Mouse (Mus musculus): Measurements from ENCODE around the gene Eif2d. TPM values are rescaled to one million over a fixed set of nuclear protein-coding genes. Genes with fewer than 3 reads are reported as not detected.

Eif2d gene
- polyA plus RNA-seq, 1 experiment, result 14.4 TPM

DNA sequence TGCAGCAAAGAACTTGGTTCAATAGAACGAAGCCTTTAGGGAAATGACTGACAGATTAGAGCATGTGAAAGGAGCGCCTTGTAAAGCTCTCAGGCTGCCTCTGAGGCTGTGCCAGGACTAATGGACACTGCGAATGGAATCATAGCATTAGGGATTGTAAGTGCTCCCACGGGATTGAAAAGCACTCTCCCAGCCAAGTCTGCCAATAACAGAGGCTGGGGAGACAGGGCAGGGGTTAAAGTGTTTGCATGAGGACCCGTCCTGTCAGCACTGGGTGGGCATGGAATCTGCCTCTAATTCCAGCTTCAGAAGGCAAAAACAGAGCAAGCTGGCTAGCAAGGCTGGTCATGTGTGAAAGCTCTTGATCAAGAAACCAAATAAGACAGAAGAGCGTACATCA, 18.8 kb upstream of the Eif2d start:
- no peaks in the 10 kb centered on the region for H3K36me3 ChIP-seq (ENCODE audit: control insufficient read depth, insufficient read depth, low read length)
- no peaks in the 10 kb centered on the region for H3K27me3 ChIP-seq (ENCODE audit: control insufficient read depth, insufficient read depth, low read length)
- no peak overlapping the region for H3K4me3 ChIP-seq (ENCODE audit: low read depth, low read length)
- no peak for TF ChIP-seq POLR2A (IDR thresholded peaks at IDR 0.05; ENCODE audit: low read depth, low read length)
- no peak for TF ChIP-seq CTCF (IDR thresholded peaks at IDR 0.05; ENCODE audit: extremely low read depth, insufficient read length, insufficient replicate concordance, low read depth, low read length)
- 85% methylated on average over 6 of the region's 6 CpGs for whole genome bisulfite sequencing
- H3K4me1 ChIP-seq (ENCODE audit: control insufficient read depth, insufficient read depth, insufficient read length, low read length), result no peaks in the 10 kb centered on the region; the same call in 1 of the 2 replicates
- no peak overlapping the region for H3K27ac ChIP-seq (ENCODE audit: insufficient read depth, low read depth, low read length)

GRCm38 (mm10) chr1:131134942-131135522, 17.9 kb upstream of the Eif2d start:
- 52% methylated on average over 8 of the region's 8 CpGs for WGBS

DNA sequence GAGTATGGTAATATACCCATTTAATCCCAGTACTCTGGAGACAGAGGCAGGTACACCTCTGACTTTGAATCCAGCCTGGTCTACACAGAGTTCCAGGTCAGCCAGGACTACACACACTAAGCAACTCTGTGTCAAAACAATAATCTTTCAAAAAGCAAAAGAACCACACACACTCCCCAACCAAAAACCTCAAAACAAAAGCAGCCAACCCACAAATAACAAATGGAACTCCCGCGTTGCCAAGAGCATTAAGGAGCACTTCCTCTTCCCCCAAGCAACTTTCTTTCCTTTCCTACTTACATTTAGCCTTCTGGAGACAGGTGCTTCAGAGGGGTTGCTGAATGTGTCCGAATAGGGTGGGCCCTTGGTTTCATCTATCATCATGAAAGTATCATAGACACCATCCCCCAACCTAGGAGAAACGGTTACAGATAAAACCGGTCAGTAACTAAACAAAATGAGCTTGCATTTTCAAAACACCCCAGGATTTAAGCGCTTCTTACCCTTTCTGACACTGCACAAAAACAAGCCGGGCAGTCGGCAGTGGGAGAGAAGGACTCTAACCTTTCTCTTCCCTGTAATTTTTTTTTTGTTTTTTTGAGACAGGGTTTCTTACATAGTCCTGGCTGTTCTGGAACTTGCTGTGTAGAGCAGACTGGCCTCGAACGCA, 16.9 kb upstream of the Eif2d start:
- Histone ChIP-seq H3K27ac (ENCODE audit: insufficient read depth, low read depth, low read length) (no peak overlapping the region), H3K27me3 (ENCODE audit: control insufficient read depth, insufficient read depth, low read length) (no peaks in the 10 kb centered on the region), H3K36me3 (ENCODE audit: control insufficient read depth, insufficient read depth, low read length) (no peaks in the 10 kb centered on the region), H3K4me3 (ENCODE audit: low read depth, low read length) (no peak overlapping the region), H3K4me1 (ENCODE audit: control insufficient read depth, insufficient read depth, insufficient read length, low read length) (no peaks in the 10 kb centered on the region; the same call in 1 of the 2 replicates)
- TF ChIP-seq CTCF (IDR thresholded peaks at IDR 0.05; ENCODE audit: extremely low read depth, insufficient read length, insufficient replicate concordance, low read depth, low read length), result no peak
- TF ChIP-seq POLR2A (IDR thresholded peaks at IDR 0.05; ENCODE audit: low read depth, low read length), result no peak
- WGBS, result 70% methylated on average over 10 of the region's 10 CpGs

More at GRCm38 (mm10) chr1:131134942-131135522, 17.9 kb upstream of the Eif2d start:
- H3K4me1 ChIP-seq (ENCODE audit: control insufficient read depth, insufficient read depth, insufficient read length, low read length), result no peaks in the 10 kb centered on the region; the same call in 1 of the 2 replicates
- no peaks in the 10 kb centered on the region for H3K36me3 ChIP-seq (ENCODE audit: control insufficient read depth, insufficient read depth, low read length)
- no peak overlapping the region for H3K4me3 ChIP-seq (ENCODE audit: low read depth, low read length)
- H3K27ac ChIP-seq (ENCODE audit: insufficient read depth, low read depth, low read length), result no peak overlapping the region
- no peaks in the 10 kb centered on the region for H3K27me3 ChIP-seq (ENCODE audit: control insufficient read depth, insufficient read depth, low read length)
- TF ChIP-seq CTCF (IDR thresholded peaks at IDR 0.05; ENCODE audit: extremely low read depth, insufficient read length, insufficient replicate concordance, low read depth, low read length) (no peak), POLR2A (IDR thresholded peaks at IDR 0.05; ENCODE audit: low read depth, low read length) (no peak)

DNA sequence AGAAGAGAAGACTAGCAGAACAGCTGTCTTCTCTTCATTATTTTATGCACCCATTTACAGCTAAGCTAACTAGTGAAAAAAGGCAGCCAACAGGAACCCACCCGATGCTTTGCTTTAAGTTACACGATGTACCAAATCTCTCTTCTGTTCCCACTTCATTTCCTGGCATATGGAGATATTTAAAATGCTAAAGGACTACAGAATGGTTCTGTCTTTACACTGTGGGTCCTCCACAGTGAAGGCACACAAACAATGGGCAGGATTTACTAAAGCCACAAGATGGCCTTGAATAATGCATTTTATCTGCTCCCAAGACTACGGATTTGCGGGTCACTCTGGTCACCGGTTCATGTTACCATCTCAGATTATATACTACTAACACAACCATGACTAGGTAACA, 15.9 kb upstream of the Eif2d start:
- no peaks in the 10 kb centered on the region for H3K36me3 ChIP-seq (ENCODE audit: control insufficient read depth, insufficient read depth, low read length)
- H3K27ac ChIP-seq (ENCODE audit: insufficient read depth, low read depth, low read length), result no peak overlapping the region
- no peak overlapping the region for H3K4me3 ChIP-seq (ENCODE audit: low read depth, low read length)
- H3K4me1 ChIP-seq (ENCODE audit: control insufficient read depth, insufficient read depth, insufficient read length, low read length), result no peaks in the 10 kb centered on the region; the same call in 1 of the 2 replicates
- WGBS, result 33% methylated on average over 5 of the region's 5 CpGs
- TF ChIP-seq CTCF (IDR thresholded peaks at IDR 0.05; ENCODE audit: extremely low read depth, insufficient read length, insufficient replicate concordance, low read depth, low read length) (no peak), POLR2A (IDR thresholded peaks at IDR 0.05; ENCODE audit: low read depth, low read length) (no peak)
- no peaks in the 10 kb centered on the region for H3K27me3 ChIP-seq (ENCODE audit: control insufficient read depth, insufficient read depth, low read length)

DNA sequence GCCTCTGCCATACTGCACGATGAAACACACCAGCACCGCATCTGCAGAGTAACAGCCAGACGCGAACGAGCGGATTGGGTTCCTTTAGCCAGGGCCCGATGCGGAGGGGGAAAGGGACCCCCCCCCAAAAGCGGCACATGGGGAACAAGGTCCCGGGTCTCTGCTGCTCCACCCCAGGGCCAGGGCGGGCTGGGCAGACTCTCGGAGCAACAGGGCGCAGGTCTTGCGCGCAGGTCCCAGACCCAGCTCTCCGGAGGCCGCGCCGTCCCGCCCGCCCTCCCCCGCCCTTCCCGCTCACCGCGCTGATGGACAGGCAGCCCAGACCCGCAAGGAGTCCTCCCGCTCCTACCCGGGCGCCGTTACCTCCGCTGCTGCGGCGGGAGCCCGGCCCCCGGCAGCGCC, 15.3 kb upstream of the Eif2d start:
- Histone ChIP-seq H3K4me1 (ENCODE audit: control insufficient read depth, insufficient read depth, insufficient read length, low read length) (no peaks in the 10 kb centered on the region; the same call in 1 of the 2 replicates), H3K27me3 (ENCODE audit: control insufficient read depth, insufficient read depth, low read length) (no peaks in the 10 kb centered on the region), H3K4me3 (ENCODE audit: low read depth, low read length) (peak overlapping the region; percentile 92), H3K36me3 (ENCODE audit: control insufficient read depth, insufficient read depth, low read length) (no peaks in the 10 kb centered on the region), H3K27ac (ENCODE audit: insufficient read depth, low read depth, low read length) (no peak overlapping the region)
- TF ChIP-seq CTCF (IDR thresholded peaks at IDR 0.05; ENCODE audit: extremely low read depth, insufficient read length, insufficient replicate concordance, low read depth, low read length) (no peak), POLR2A (IDR thresholded peaks at IDR 0.05; ENCODE audit: low read depth, low read length) (no peak)
- 2% methylated on average over 36 of the region's 36 CpGs for whole genome bisulfite sequencing

DNA sequence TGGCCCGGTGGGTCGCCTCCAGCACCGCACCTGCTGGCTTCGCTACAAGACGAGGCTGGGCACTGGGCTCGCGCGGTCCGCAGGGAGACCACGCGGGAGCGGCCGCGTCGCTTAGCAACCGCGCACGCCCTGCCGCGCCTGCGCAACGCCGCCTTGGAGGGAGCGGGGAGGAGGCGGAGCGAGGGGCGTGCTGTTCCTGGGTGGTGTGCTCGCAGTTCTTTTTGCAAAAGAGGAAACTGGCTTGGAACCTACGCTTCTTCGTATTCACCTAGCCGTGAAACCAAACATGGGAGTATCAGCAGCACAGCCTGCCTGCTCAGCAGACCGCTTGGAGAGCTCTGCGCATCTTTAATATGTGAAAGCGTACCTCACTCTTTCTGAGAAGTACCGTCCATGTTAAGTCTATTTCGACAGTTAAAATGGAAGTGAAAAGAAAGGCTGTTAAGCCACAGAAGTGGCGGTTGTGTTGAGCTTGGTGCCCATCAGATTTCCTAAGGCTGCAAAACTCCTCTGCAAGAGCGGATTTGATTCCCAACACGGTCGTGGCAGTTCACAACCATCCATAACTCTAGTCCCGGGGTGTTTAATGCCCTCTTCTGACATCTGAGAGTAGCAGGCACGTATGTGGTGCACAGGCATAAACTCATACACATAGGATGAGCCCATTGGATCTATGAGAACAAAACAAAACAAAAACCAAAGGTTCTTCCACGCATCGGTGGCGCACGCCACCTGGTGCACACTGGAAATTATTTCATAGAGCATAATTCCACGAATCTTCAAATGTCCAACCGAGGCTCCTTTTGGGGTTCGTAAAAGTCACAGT, 14.6 kb upstream of the Eif2d start, which contains the start of gene Dyrk3:
Dyrk3 (minus strand) TSS at position 150 of the 826 bp plus-strand sequence.
- H3K27ac ChIP-seq (ENCODE audit: insufficient read depth, low read depth, low read length), result peak within 1 kb of the TSS; percentile 76
- no peaks in the 10 kb centered on the region; the same call in 1 of the 2 replicates for H3K4me1 ChIP-seq (ENCODE audit: control insufficient read depth, insufficient read depth, insufficient read length, low read length)
- peak within 1 kb of the TSS; percentile 92 for H3K4me3 ChIP-seq (ENCODE audit: low read depth, low read length)
- H3K36me3 ChIP-seq (ENCODE audit: control insufficient read depth, insufficient read depth, low read length), result no peaks in the 10 kb centered on the region
- no peaks in the 10 kb centered on the region for H3K27me3 ChIP-seq (ENCODE audit: control insufficient read depth, insufficient read depth, low read length)
- TF ChIP-seq CTCF (IDR thresholded peaks at IDR 0.05; ENCODE audit: extremely low read depth, insufficient read length, insufficient replicate concordance, low read depth, low read length) (peak; percentile 70; the same call in 1 of the 2 replicates), POLR2A (IDR thresholded peaks at IDR 0.05; ENCODE audit: low read depth, low read length) (peak; percentile 33; the same call in 1 of the 2 replicates)
- WGBS, result under 1% methylated on average over 49 of the region's 49 CpGs

All from small intestine, adult 2 months (tissue).